Mouse (Mus musculus): ENCODE results near the gene Ogfr. TPM values are rescaled to one million over a fixed set of nuclear protein-coding genes. Genes with fewer than 3 reads are reported as not detected.

The Ogfr gene
- total and polyA plus RNA-seq, 2 experiments = 23.1 to 44.4 TPM

GRCm38 (mm10) chr2:180582481-180583153 is 6.4 kb upstream of the Ogfr start:
- H3K27ac ChIP-seq (replicated peaks; ENCODE audit: insufficient read depth, low read depth, low read length) = peak overlapping the region; percentile 73
- peaks cover 8% of the 10 kb centered on the region; the same call in 1 of the 2 replicates for H3K79me2 ChIP-seq (ENCODE audit: control insufficient read depth, insufficient read depth, low read length)
- H3K4me3 ChIP-seq (ENCODE audit: insufficient read depth, low read depth, low read length) = peak overlapping the region; percentile 96
- WGBS = under 1% methylated on average over 57 of the region's 57 CpGs
- H3K9ac ChIP-seq (ENCODE audit: low read depth, low read length) = peak overlapping the region; percentile 98
- TF ChIP-seq POLR2A (IDR thresholded peaks at IDR 0.05; ENCODE audit: extremely low read depth, insufficient read depth, low read length) (peak; percentile 52; the same call in 1 of the 2 replicates), CTCF (IDR thresholded peaks at IDR 0.05; ENCODE audit: low read depth, low read length) (peak; percentile 95)
- H3K27me3 ChIP-seq (ENCODE audit: control insufficient read depth, insufficient read depth, low read length) = no peaks in the 10 kb centered on the region
- H3K36me3 ChIP-seq (ENCODE audit: control insufficient read depth, insufficient read depth, low read length) = no peaks in the 10 kb centered on the region
- DNase-seq (ENCODE audit: extremely low read depth, low read depth, low spot score) = peak; percentile 75
- peaks cover 10% of the 10 kb centered on the region for H3K4me1 ChIP-seq (ENCODE audit: control insufficient read depth, insufficient read depth, low read length)

- TF ChIP-seq POLR2A (IDR thresholded peaks at IDR 0.05; ENCODE audit: extremely low read depth, insufficient read depth, low read length) (no peak), CTCF (IDR thresholded peaks at IDR 0.05; ENCODE audit: low read depth, low read length) (no peak)
- H3K36me3 ChIP-seq (ENCODE audit: control insufficient read depth, insufficient read depth, low read length) = no peaks in the 10 kb centered on the region
- H3K9ac ChIP-seq (ENCODE audit: low read depth, low read length) = peak overlapping the region; percentile 98
- DNase-seq (ENCODE audit: extremely low read depth, low read depth, low spot score) = peak; percentile 13
- H3K4me1 ChIP-seq (ENCODE audit: control insufficient read depth, insufficient read depth, low read length) = peaks cover 10% of the 10 kb centered on the region
- peaks cover 8% of the 10 kb centered on the region; the same call in 1 of the 2 replicates for H3K79me2 ChIP-seq (ENCODE audit: control insufficient read depth, insufficient read depth, low read length)
- H3K4me3 ChIP-seq (ENCODE audit: insufficient read depth, low read depth, low read length) = peak overlapping the region; percentile 96
- no peaks in the 10 kb centered on the region for H3K27me3 ChIP-seq (ENCODE audit: control insufficient read depth, insufficient read depth, low read length)
- H3K27ac ChIP-seq (replicated peaks; ENCODE audit: insufficient read depth, low read depth, low read length) = no peak overlapping the region; the same call in 1 of the 2 replicates
- WGBS = 13% methylated on average over 7 of the region's 7 CpGs
Observed at GRCm38 (mm10) chr2:180583154-180583507, 5.9 kb upstream of the Ogfr start.

- peaks cover 6% of the 10 kb centered on the region; the same call in 1 of the 2 replicates for H3K79me2 ChIP-seq (ENCODE audit: control insufficient read depth, insufficient read depth, low read length)
- H3K27me3 ChIP-seq (ENCODE audit: control insufficient read depth, insufficient read depth, low read length) = no peaks in the 10 kb centered on the region
- H3K36me3 ChIP-seq (ENCODE audit: control insufficient read depth, insufficient read depth, low read length) = peaks cover 15% of the 10 kb centered on the region; the same call in 1 of the 2 replicates
- H3K27ac ChIP-seq (replicated peaks; ENCODE audit: insufficient read depth, low read depth, low read length) = no peak overlapping the region
- 48% methylated on average over 6 of the region's 6 CpGs for WGBS
- peaks cover 10% of the 10 kb centered on the region for H3K4me1 ChIP-seq (ENCODE audit: control insufficient read depth, insufficient read depth, low read length)
- TF ChIP-seq CTCF (IDR thresholded peaks at IDR 0.05; ENCODE audit: low read depth, low read length) (no peak), POLR2A (IDR thresholded peaks at IDR 0.05; ENCODE audit: extremely low read depth, insufficient read depth, low read length) (no peak)
- no peak for DNase-seq (ENCODE audit: extremely low read depth, low read depth, low spot score)
- peak overlapping the region; percentile 81 for H3K4me3 ChIP-seq (ENCODE audit: insufficient read depth, low read depth, low read length)
- H3K9ac ChIP-seq (ENCODE audit: low read depth, low read length) = peak overlapping the region; percentile 74
Observed at GRCm38 (mm10) chr2:180588736-180589122, 316 bp upstream of the Ogfr start.

GRCm38 (mm10) chr2:180597490-180597889 is 8.4 kb downstream of the Ogfr start, which contains the start of gene Col9a3:
Gene Col9a3, plus strand, starts transcription at chr2:180597790.
- no peaks in the 10 kb centered on the region for H3K4me1 ChIP-seq (ENCODE audit: control insufficient read depth, insufficient read depth, low read length)
- no peak for DNase-seq (ENCODE audit: extremely low read depth, low read depth, low spot score)
- TF ChIP-seq POLR2A (IDR thresholded peaks at IDR 0.05; ENCODE audit: extremely low read depth, insufficient read depth, low read length) (no peak), CTCF (IDR thresholded peaks at IDR 0.05; ENCODE audit: low read depth, low read length) (no peak)
- no peak within 1 kb of the TSS for H3K9ac ChIP-seq (ENCODE audit: low read depth, low read length)
- WGBS = 62% methylated on average over 4 of the region's 4 CpGs
- H3K79me2 ChIP-seq (ENCODE audit: control insufficient read depth, insufficient read depth, low read length) = no peaks in the 10 kb centered on the region
- H3K27me3 ChIP-seq (ENCODE audit: control insufficient read depth, insufficient read depth, low read length) = no peaks in the 10 kb centered on the region
- no peak within 1 kb of the TSS for H3K27ac ChIP-seq (replicated peaks; ENCODE audit: insufficient read depth, low read depth, low read length)
- H3K4me3 ChIP-seq (ENCODE audit: insufficient read depth, low read depth, low read length) = no peak within 1 kb of the TSS
- peaks cover 7% of the 10 kb centered on the region; the same call in 1 of the 2 replicates for H3K36me3 ChIP-seq (ENCODE audit: control insufficient read depth, insufficient read depth, low read length)

- 16% methylated on average over 41 of the region's 41 CpGs for WGBS
- Histone ChIP-seq H3K79me2 (ENCODE audit: control insufficient read depth, insufficient read depth, low read length) (no peaks in the 10 kb centered on the region), H3K4me1 (ENCODE audit: control insufficient read depth, insufficient read depth, low read length) (no peaks in the 10 kb centered on the region), H3K36me3 (ENCODE audit: control insufficient read depth, insufficient read depth, low read length) (peaks cover 3% of the 10 kb centered on the region; the same call in 1 of the 2 replicates), H3K27me3 (ENCODE audit: control insufficient read depth, insufficient read depth, low read length) (no peaks in the 10 kb centered on the region), H3K9ac (ENCODE audit: low read depth, low read length) (no peak overlapping the region), H3K27ac (replicated peaks; ENCODE audit: insufficient read depth, low read depth, low read length) (no peak overlapping the region), H3K4me3 (ENCODE audit: insufficient read depth, low read depth, low read length) (no peak overlapping the region)
- TF ChIP-seq CTCF (IDR thresholded peaks at IDR 0.05; ENCODE audit: low read depth, low read length) (no peak), POLR2A (IDR thresholded peaks at IDR 0.05; ENCODE audit: extremely low read depth, insufficient read depth, low read length) (no peak)
- DNase-seq (ENCODE audit: extremely low read depth, low read depth, low spot score) = no peak
Observed at GRCm38 (mm10) chr2:180598157-180598705, 9.2 kb downstream of the Ogfr start.

- H3K27ac ChIP-seq (replicated peaks; ENCODE audit: insufficient read depth, low read depth, low read length) = no peak overlapping the region
- TF ChIP-seq POLR2A (IDR thresholded peaks at IDR 0.05; ENCODE audit: extremely low read depth, insufficient read depth, low read length) (no peak), CTCF (IDR thresholded peaks at IDR 0.05; ENCODE audit: low read depth, low read length) (no peak)
- no peak overlapping the region for H3K4me3 ChIP-seq (ENCODE audit: insufficient read depth, low read depth, low read length)
- no peaks in the 10 kb centered on the region for H3K27me3 ChIP-seq (ENCODE audit: control insufficient read depth, insufficient read depth, low read length)
- H3K79me2 ChIP-seq (ENCODE audit: control insufficient read depth, insufficient read depth, low read length) = no peaks in the 10 kb centered on the region
- H3K36me3 ChIP-seq (ENCODE audit: control insufficient read depth, insufficient read depth, low read length) = no peaks in the 10 kb centered on the region
- no peak for DNase-seq (ENCODE audit: extremely low read depth, low read depth, low spot score)
- H3K4me1 ChIP-seq (ENCODE audit: control insufficient read depth, insufficient read depth, low read length) = no peaks in the 10 kb centered on the region
- no peak overlapping the region for H3K9ac ChIP-seq (ENCODE audit: low read depth, low read length)
- WGBS = 55% methylated on average over 9 of the region's 9 CpGs
Observed at GRCm38 (mm10) chr2:180600569-180601021, 11.6 kb downstream of the Ogfr start.
